Mouse (Mus musculus) T-helper 2 cell (primary cell): ENCODE data around the gene Arhgap11a.

Experiments
- in situ Hi-C: fragments of 300-600 bp; cut with MboI, MseI; formaldehyde crosslinking; loops from one replicate; pipeline ENCODE4 v1.15.1; 2025; ENCODE audit warnings: high pct_unique_total_duplicates

Gene Arhgap11a

DNA sequence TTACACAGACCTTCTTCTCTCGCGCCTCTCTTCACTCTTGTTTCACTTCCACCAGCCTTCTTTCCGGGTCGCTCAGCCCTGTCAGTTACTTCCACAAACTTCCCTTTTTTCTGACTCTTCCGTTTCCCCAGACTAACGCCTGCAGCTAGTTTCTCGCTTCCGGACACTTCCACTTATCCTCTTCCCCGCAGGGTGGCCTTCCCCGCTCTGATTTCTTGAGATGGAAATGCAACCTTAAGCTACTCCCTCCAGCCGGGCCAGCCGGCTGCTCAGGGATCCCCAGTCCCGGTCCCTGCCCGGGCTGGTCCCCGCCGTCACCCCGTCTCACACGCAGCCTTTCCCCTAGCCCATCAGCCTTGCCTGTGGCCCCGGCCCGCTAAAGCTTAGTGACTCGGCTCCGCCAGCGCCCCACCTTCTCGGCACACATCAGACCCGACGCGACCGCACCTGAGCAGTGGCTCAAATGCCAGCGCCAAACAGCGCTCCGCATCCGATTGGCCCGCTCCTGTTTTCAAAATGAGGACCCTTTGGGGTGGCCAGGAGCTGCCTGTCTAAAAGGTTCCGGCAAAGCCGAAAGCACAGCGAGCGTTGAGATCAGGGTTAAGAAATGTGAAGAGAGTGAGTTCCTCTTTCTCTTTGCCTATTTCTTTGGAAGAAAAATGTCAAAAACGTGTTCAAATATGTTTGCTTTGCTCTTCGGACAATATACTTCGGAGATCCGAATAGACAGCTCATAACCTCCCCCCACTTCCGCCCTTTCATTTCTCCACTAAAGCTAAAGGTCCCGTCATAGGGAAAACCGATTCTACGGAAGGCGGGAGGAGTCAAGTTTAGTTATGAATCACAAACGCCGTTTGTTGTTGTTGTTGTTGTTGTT lies at the start of gene Arhgap11a:
Gene Arhgap11a, minus strand, starts transcription at position 417 of the 877 bp plus-strand sequence.
- in situ Hi-C loops: loop anchor here (10.0 to 25.0 kb wide), 4 partner anchors 264 to 1739 kb away; partner anchors contain the start of genes BC052040, Gm21985, Nop10 and Nutm1

DNA sequence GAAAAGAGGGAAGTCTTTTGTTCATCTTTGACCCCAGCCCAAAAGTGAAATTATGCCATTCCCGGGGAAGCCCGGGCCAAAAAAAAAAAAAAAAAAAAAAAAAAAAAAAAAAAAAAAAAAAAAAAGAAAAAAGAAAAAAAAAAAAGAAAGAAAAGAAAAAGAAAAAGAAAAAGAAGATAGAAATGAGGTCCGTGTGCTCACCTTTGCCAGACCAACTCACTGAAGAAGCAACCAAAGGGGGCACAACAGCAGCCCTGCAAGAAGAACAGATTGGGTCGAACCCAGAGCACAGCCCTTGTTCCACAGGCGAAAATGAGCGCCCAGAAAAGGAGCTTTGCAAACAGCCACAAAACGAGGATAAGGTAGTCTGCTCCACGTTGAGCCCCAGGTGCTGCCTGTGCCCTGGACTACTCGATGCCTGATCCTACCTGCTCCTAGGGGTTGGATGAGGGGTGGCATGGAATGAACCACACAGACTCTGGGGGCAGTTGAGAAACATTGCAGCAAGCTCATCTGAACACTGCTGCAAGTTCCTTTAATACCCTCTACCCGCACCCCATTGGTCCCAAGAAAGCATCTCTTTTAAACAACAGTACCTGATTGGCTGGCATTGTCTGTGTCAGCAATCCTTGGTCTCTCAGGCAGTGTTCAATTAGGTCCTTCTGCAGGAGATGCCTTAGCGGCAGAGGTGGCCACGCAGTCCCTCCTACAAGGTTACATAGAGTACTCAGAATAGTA lies 45.1 kb upstream of the Arhgap11a start:
- in situ Hi-C loops: no loop called here

- in situ Hi-C loops: no loop called here
These were observed 38.7 kb upstream of the Arhgap11a start for GRCm38 (mm10) chr2:113887166-113887565.

DNA sequence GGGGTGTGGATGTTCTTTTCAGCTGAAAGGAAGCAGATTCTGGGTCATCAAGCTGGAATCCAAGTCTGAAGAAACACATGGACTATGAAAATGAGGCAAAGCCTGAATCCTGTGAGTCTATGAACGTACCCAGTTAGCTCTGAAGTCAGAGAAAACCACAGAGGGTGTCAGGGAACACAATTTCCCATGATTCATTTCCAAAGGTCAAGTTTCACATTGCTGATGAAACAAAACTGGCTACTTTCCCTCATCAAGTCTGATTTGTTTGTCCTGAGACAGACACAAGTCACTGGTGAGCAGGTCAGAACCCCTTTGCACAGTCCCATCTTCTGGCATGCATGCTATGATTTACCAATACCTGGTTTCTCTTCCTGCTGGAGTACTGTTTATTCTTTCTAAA lies 37.6 kb upstream of the Arhgap11a start:
- in situ Hi-C loops: no loop called here

- in situ Hi-C loops: no loop called here
These were observed 21.7 kb upstream of the Arhgap11a start for GRCm38 (mm10) chr2:113870115-113870514.

GRCm38 (mm10) chr2:113868404-113868803 lies 19.9 kb upstream of the Arhgap11a start:
- in situ Hi-C loops: no loop called here

DNA sequence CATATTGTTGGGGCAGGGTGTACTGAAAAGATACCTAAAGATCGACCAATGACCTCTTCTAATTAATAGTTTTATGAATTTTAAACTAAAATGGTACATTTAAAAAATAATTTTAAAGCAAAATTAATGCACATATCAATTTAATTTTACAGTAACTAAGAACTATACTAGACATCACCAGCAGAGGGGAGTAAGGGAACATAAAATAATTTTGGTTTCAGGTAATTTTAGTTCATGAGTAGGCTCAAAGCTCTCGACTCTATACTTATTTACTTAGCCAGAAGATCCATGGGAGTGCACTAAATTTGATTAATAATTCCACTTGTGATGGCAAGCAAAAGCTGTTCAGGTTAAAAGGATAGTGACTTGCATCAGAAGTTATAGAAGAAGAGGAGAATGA lies 17.7 kb upstream of the Arhgap11a start:
- in situ Hi-C loops: no loop called here

- in situ Hi-C loops: loop anchor here (10.0 to 25.0 kb wide), 4 partner anchors 263 to 1738 kb away; partner anchors contain the start of genes BC052040, Gm21985, Nop10 and Nutm1
These were observed 680 bp upstream of the Arhgap11a start for GRCm38 (mm10) chr2:113849141-113849540.

DNA sequence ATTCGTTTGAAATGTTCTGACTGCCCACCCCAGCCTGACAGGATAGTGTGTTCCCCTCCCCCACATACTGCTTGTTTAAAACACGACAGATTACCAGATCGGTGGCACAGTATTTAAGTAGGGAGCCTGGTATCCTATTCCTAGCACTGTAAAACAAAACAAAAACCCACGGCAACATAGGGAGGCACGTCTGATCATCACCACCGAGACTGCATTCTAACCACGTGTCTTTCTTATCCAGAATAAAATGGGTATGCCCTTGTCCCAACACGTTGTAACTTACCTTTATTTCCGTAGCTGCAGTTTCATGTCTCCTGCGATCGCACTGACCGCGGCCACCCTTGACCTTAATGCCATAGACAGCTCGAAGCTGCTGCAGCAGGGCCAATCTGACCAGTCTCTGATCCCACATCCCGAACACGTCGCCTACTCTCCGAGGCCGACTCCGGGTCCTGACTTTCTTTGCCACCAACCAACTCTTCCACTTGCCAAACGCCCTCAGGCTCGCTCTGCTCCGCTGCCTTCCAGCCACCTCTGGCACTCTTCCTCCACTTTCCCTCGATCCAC lies 700 bp downstream of the Arhgap11a start:
- in situ Hi-C loops: loop anchor here (10.0 to 25.0 kb wide), 4 partner anchors 265 to 1740 kb away; partner anchors contain the start of genes BC052040, Gm21985, Nop10 and Nutm1

- in situ Hi-C loops: loop anchor here (10.0 to 25.0 kb wide), 4 partner anchors 267 to 1742 kb away; partner anchors contain the start of genes BC052040, Gm21985, Nop10 and Nutm1
These were observed 3.4 kb downstream of the Arhgap11a start for GRCm38 (mm10) chr2:113845081-113845480.

DNA sequence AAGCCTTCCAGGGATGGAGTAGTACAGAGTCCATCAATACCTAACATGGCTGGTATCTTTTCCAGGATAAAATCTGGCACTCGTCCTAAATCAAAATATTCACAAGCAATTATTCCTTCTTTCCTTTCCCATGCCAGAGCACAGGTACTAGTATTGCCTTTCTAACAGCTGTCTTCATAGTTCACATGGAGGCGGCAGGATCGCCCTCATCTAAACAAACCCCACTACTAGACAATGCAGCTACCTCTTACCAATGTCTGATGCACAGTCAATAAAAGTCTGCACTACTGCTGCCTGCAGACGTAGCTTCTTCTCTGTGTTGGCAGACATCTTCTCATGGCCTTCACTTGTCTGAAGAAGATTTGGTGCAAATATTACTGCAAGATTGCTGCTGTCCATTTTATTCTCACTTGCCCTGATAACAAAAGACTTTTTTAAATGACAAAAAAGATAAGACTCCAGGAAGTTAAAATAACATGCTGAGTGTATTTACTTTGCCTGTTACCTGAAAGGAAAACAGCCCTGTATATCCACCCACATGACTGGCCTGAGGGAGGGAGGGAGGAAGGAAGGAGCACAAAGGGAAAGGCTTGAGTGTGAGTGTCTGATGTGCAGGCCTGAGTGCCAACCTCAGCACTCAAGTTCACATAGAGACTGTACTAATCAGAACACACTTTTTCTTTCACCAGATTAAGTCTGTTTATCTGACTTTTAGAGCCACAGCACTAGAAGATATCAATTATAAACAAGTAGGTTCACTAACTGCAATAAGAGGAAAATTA lies 6.6 kb downstream of the Arhgap11a start:
- in situ Hi-C loops: loop anchor here (10.0 to 25.0 kb wide), 4 partner anchors 270 to 1745 kb away; partner anchors contain the start of genes BC052040, Gm21985, Nop10 and Nutm1

DNA sequence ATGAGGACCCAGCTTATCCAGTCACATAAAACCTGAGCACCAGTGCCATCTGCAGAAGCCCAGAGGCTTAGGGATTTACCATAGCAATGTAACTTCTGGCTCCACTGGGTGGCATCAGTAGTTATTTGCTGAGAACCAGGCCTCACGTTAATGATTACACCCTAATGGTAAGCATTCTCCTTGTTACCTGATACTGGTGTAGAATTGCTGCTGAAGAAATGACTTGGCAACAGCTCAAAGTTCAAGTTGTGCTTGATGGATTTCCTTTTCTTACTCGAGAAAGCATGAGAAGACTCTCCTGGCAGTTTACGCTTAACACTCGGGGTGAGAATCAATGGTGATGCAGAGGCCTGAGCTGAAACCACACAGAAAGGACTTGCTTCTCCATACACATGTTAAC lies 9.0 kb downstream of the Arhgap11a start:
- in situ Hi-C loops: loop anchor here (25.0 kb wide), 3 partner anchors 273 to 1748 kb away; partner anchors contain the start of genes BC052040, Gm21985, Nop10 and Nutm1

GRCm38 (mm10) chr2:113835219-113835618 lies 13.2 kb downstream of the Arhgap11a start:
- in situ Hi-C loops: loop anchor here (25.0 kb wide), 3 partner anchors 277 to 1752 kb away; partner anchors contain the start of genes BC052040, Gm21985, Nop10 and Nutm1

DNA sequence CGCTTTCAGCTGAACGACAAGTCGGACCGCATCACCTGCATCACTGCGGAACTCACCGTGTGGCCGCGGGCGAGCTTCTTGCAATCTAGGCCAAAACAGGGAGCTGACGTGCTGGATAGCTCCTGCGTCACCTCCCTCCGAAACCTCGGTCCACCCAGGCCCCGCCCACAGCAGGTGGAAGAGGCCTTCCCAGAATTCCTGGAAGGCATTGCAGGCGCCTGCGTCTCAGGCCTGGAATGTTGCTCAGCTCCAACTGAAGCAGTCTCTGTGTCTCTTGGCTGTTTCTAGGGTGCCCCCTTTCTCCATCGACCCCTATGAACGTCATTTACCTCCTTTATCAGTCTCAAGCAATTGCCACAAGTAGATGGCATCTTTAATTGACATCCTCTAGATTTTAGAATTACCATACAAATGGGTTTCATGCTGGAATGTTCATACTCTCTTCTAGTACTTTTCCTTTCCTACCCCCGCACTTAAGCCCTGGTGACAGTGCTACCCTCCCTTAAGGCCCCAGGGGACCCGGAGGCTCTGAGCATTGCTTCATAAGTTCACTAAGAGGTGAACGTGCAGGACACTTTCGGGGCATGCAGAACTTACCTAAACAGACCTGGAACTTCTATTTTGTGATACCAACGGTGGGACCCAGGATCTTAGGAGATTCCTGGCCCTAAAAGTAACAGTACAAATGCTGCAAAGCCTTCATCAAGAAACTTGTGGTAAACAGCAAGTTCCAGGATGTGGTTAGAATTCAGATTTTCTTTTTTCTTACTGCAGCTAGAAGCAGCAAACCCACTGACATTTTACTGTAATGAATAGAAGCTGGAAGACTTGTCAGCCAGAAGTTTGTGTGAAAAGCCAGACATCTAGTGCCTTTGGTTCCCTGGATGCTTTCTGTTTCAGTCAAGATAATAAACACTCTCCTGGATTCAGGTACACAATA lies 19.2 kb downstream of the Arhgap11a start, which contains the start of gene Scg5:
Gene Scg5, minus strand, starts transcription at position 179 of the 940 bp plus-strand sequence.
- in situ Hi-C loops: loop anchor here (25.0 kb wide), 3 partner anchors 283 to 1758 kb away; partner anchors contain the start of genes BC052040, Gm21985, Nop10 and Nutm1

GRCm38 (mm10) chr2:113828086-113828942 lies 20.1 kb downstream of the Arhgap11a start:
- in situ Hi-C loops: loop anchor here (25.0 kb wide), 3 partner anchors 284 to 1759 kb away; partner anchors contain the start of genes BC052040, Gm21985, Nop10 and Nutm1

- in situ Hi-C loops: no loop called here
These were observed 24.6 kb downstream of the Arhgap11a start for GRCm38 (mm10) chr2:113823909-113824308.

GRCm38 (mm10) chr2:113822367-113822766 lies 26.1 kb downstream of the Arhgap11a start:
- in situ Hi-C loops: no loop called here

DNA sequence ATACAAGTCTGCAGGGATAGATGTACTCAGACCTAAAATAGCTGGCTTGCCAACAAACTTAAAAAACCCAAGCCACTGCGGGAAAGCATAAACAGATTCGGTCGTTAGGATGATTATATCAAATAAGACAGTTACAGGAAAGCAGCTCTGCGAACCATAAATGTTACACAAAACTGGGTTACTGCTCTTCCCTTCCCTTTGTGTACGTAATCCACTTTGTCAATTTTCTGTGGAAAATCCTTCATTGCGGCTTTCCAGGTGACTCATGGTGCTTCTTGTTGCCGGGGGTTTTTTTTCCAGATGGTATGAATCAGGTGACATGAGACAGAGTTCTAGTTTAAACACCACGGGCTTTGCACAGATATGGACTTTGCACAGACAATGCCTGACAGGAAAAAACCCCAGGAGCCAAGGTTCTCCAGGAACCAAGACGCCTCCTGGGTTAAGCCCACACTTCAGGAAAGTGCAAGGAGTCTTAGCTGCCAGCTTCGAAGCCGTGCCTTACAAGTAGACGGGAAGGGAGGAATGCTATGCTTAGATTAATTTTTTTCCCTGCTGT lies 27.2 kb downstream of the Arhgap11a start:
- in situ Hi-C loops: no loop called here
